Comparison of ENCODE assay signal across 8 mouse cellular contexts in genomic region chr2:178507379-178508014, GRCm38 (mm10).
DNase-seq lines count a peak whose midpoint lies in the region; ATAC-seq and TF ChIP-seq lines count a peak whose summit lies in the region.

No protein-coding gene starts in this region.

- TF ChIP-seq EP300 in heart, postnatal 0 days (IDR thresholded peaks at IDR 0.05; ENCODE audit: low read depth) = no peak

- WGBS in heart, postnatal 0 days = 34% methylated on average over 6 of the region's 6 CpGs
- WGBS in heart, embryonic 12.5 days = 35% methylated on average over 6 of the region's 6 CpGs
- 34% methylated on average over 6 of the region's 6 CpGs for WGBS in kidney, embryonic 15.5 days
- WGBS in limb, embryonic 13.5 days = 42% methylated on average over 6 of the region's 6 CpGs

- no peak; the same call in 1 of the 2 replicates for ATAC-seq in heart, postnatal 0 days (ENCODE audit: insufficient read depth, low read depth)
- ATAC-seq in heart, embryonic 12.5 days (ENCODE audit: insufficient number of reproducible peaks, low FRiP score) = no peak
- peak; percentile 47 for ATAC-seq in kidney, embryonic 15.5 days (replicated peaks; ENCODE audit: low FRiP score)
- peak; percentile 60; the same call in 1 of the 2 replicates for ATAC-seq in limb, embryonic 13.5 days (ENCODE audit: low FRiP score, low read depth)

- no peak overlapping the region for H3K4me2 ChIP-seq in heart, postnatal 0 days (ENCODE audit: low read depth, low read length)
- H3K4me2 ChIP-seq in heart, embryonic 12.5 days = no peak overlapping the region
- no peak overlapping the region for H3K4me2 ChIP-seq in kidney, embryonic 15.5 days
- no peak overlapping the region for H3K4me2 ChIP-seq in limb, embryonic 13.5 days (replicated peaks)

- no peak overlapping the region for H3K4me3 ChIP-seq in heart, postnatal 0 days (ENCODE audit: low read depth, low read length)
- H3K4me3 ChIP-seq in heart, embryonic 12.5 days = no peak overlapping the region
- H3K4me3 ChIP-seq in kidney, embryonic 15.5 days (replicated peaks) = no peak overlapping the region
- H3K4me3 ChIP-seq in limb, embryonic 13.5 days = no peak overlapping the region

- no peaks in the 10 kb centered on the region for H3K27me3 ChIP-seq in heart, postnatal 0 days (ENCODE audit: control insufficient read depth, insufficient read depth, low read length)
- no peaks in the 10 kb centered on the region for H3K27me3 ChIP-seq in heart, embryonic 12.5 days (replicated peaks)
- H3K27me3 ChIP-seq in kidney, embryonic 15.5 days = no peaks in the 10 kb centered on the region
- peaks cover 28% of the 10 kb centered on the region for H3K27me3 ChIP-seq in limb, embryonic 13.5 days
- H3K27me3 ChIP-seq in splenic B cell, adult 2 months (ENCODE audit: control insufficient read depth, insufficient read depth, low read length, poor library complexity, severe bottlenecking) = no peaks in the 10 kb centered on the region

- H3K4me1 ChIP-seq in heart, postnatal 0 days (ENCODE audit: control insufficient read depth, insufficient read depth) = no peaks in the 10 kb centered on the region
- peaks cover 19% of the 10 kb centered on the region; the same call in 1 of the 2 replicates for H3K4me1 ChIP-seq in heart, embryonic 12.5 days (replicated peaks)
- peaks cover 27% of the 10 kb centered on the region for H3K4me1 ChIP-seq in kidney, embryonic 15.5 days
- peaks cover 3% of the 10 kb centered on the region; the same call in 1 of the 2 replicates for H3K4me1 ChIP-seq in limb, embryonic 13.5 days

- no peak overlapping the region for H3K9ac ChIP-seq in heart, postnatal 0 days (replicated peaks; ENCODE audit: low read depth, low read length)
- H3K9ac ChIP-seq in heart, embryonic 12.5 days = no peak overlapping the region
- no peak overlapping the region for H3K9ac ChIP-seq in kidney, embryonic 15.5 days
- H3K9ac ChIP-seq in limb, embryonic 13.5 days = no peak overlapping the region

- no peaks in the 10 kb centered on the region for H3K36me3 ChIP-seq in heart, postnatal 0 days (replicated peaks; ENCODE audit: control insufficient read depth, insufficient read depth, low read length)
- H3K36me3 ChIP-seq in heart, embryonic 12.5 days = no peaks in the 10 kb centered on the region
- no peaks in the 10 kb centered on the region for H3K36me3 ChIP-seq in kidney, embryonic 15.5 days
- H3K36me3 ChIP-seq in limb, embryonic 13.5 days = no peaks in the 10 kb centered on the region
- H3K36me3 ChIP-seq in splenic B cell, adult 2 months (ENCODE audit: control insufficient read depth, insufficient read depth, low read length, poor library complexity, severe bottlenecking) = no peaks in the 10 kb centered on the region

- no peak overlapping the region for H3K27ac ChIP-seq in heart, postnatal 0 days (ENCODE audit: low read depth)
- no peak overlapping the region for H3K27ac ChIP-seq in heart, embryonic 12.5 days (ENCODE audit: poor library complexity, severe bottlenecking)
- peak overlapping the region; percentile 41; the same call in 1 of the 2 replicates for H3K27ac ChIP-seq in kidney, embryonic 15.5 days
- no peak overlapping the region for H3K27ac ChIP-seq in limb, embryonic 13.5 days

- TF ChIP-seq CTCF in heart, postnatal 0 days (IDR thresholded peaks at IDR 0.05; ENCODE audit: low read depth) = peak; percentile 89

- peak; percentile 62 for DNase-seq in heart, postnatal 0 days (ENCODE audit: low spot score)
- DNase-seq in cerebellum, postnatal 14 days = peak; percentile 92 to 93
- peak; percentile 84 for DNase-seq in gastrocnemius, postnatal 10 days
- peak; percentile 71 to 77 for DNase-seq in natural killer cell, adult 2 months (ENCODE audit: low spot score in 2 of 2)
- peak; percentile 85 for DNase-seq in splenic B cell, adult 2 months (ENCODE audit: low read depth, low spot score)

- H3K9me3 ChIP-seq in heart, postnatal 0 days (replicated peaks; ENCODE audit: control insufficient read depth, low read length) = no peaks in the 10 kb centered on the region
- no peaks in the 10 kb centered on the region for H3K9me3 ChIP-seq in heart, embryonic 12.5 days (replicated peaks)
- H3K9me3 ChIP-seq in kidney, embryonic 15.5 days (replicated peaks) = no peaks in the 10 kb centered on the region
- H3K9me3 ChIP-seq in limb, embryonic 13.5 days = no peaks in the 10 kb centered on the region

Comparison
In these comparisons a context has a peak if more than half of its experiments do, and no peak if none do; other contexts are left out.
1. ATAC-seq: peak in kidney, embryonic 15.5 days (single experiment) and limb, embryonic 13.5 days (single experiment); none in heart, postnatal 0 days (single experiment) and heart, embryonic 12.5 days (single experiment).
2. Peak in every context shown above with its lines, with median percentiles within 50 percentile points of each other: DNase-seq.